Mouse (Mus musculus): Measurements from ENCODE around the gene Fancg. TPM values are rescaled to one million over a fixed set of nuclear protein-coding genes. Genes with fewer than 3 reads are reported as not detected.
A peak's percentile ranks its signal among the peaks of the same experiment; 100 is the strongest.

The Fancg gene
- polyA plus RNA-seq, 1 experiment from 2014 or later: 5.2 TPM

DNA sequence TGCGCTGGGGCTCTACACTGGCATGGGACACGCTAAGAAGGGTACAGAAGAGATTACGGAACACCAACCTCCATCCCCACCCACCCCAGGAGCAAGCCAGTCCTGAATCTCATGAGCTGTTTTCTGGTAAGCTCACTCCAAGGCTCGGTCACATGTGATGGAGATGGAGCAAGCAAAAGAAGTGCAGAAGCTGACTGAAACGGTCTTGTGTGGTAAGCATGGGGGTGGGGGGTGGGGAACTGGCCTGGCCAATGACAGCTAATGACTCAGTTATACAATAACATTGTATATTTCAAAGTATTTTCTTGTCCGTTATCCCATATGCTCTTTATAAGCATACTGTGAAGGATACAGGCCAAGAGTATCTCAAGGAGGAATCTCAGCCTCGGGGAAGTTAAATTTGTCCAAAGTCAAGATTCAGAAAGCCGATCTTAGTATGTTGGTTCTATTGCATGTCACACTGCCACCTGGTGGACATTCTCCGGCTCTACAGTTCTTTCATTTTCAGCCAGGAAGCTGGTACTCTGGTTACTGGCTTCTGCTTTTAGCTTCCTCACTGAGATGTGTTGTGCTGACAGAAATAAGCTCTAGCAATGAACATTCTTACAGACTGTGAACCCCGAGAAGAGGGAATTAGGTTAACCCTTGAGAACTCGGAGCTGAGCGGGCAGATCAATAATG, 45.1 kb downstream of the Fancg start:
- no peaks in the 10 kb centered on the region for H3K4me1 ChIP-seq (replicated peaks; ENCODE audit: control insufficient read depth, insufficient read depth, low read length)
- no peak overlapping the region for H3K9ac ChIP-seq (ENCODE audit: low read depth, low read length)
- H3K27me3 ChIP-seq (replicated peaks; ENCODE audit: control insufficient read depth, insufficient read depth, low read length): peaks cover 6% of the 10 kb centered on the region; the same call in 1 of the 2 replicates
- no peaks in the 10 kb centered on the region for H3K9me3 ChIP-seq (ENCODE audit: control insufficient read depth)
- no peak for ATAC-seq
- WGBS: 15% methylated on average over 12 of the region's 12 CpGs
- H3K27ac ChIP-seq (ENCODE audit: low read depth, low read length): no peak overlapping the region
- peak; percentile 90 for TF ChIP-seq CTCF (IDR thresholded peaks at IDR 0.05; ENCODE audit: low read depth)
- H3K4me3 ChIP-seq (ENCODE audit: low read depth, low read length): 0 out of 2 replicates have a peak overlapping the region, but pooled peaks have one; percentile 12
- no peaks in the 10 kb centered on the region for H3K36me3 ChIP-seq (ENCODE audit: control insufficient read depth, insufficient read depth)
- H3K4me2 ChIP-seq (replicated peaks; ENCODE audit: low read depth): peak overlapping the region; percentile 37; the same call in 1 of the 2 replicates

DNA sequence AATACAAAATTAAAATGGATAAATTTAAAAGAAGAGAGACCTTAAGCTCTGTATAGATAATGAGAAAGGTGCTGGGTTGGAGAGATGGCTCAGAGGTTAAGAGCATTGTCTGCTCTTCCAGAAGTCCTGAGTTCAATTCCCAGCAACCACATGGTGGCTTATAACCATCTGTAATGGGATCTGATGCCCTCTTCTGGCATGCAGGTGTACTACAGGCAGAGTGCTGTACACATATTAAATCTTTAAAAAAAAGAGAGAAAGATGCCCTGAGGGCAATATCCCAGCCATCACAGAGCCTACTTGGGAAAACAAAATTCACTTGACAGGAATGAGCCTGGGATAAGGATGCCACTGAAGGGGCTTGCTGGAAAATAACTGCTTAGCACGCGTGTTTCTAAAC, 46.8 kb downstream of the Fancg start:
- no peak for ATAC-seq
- Histone ChIP-seq H3K4me3 (ENCODE audit: low read depth, low read length) (no peak overlapping the region), H3K9ac (ENCODE audit: low read depth, low read length) (no peak overlapping the region), H3K4me2 (replicated peaks; ENCODE audit: low read depth) (no peak overlapping the region), H3K4me1 (replicated peaks; ENCODE audit: control insufficient read depth, insufficient read depth, low read length) (no peaks in the 10 kb centered on the region), H3K27me3 (replicated peaks; ENCODE audit: control insufficient read depth, insufficient read depth, low read length) (peaks cover 6% of the 10 kb centered on the region; the same call in 1 of the 2 replicates), H3K27ac (ENCODE audit: low read depth, low read length) (no peak overlapping the region), H3K9me3 (ENCODE audit: control insufficient read depth) (no peaks in the 10 kb centered on the region), H3K36me3 (ENCODE audit: control insufficient read depth, insufficient read depth) (no peaks in the 10 kb centered on the region; the same call in 1 of the 2 replicates)
- 94% methylated on average over 2 of the region's 2 CpGs for WGBS
- peak; percentile 47 for TF ChIP-seq CTCF (IDR thresholded peaks at IDR 0.05; ENCODE audit: low read depth)

DNA sequence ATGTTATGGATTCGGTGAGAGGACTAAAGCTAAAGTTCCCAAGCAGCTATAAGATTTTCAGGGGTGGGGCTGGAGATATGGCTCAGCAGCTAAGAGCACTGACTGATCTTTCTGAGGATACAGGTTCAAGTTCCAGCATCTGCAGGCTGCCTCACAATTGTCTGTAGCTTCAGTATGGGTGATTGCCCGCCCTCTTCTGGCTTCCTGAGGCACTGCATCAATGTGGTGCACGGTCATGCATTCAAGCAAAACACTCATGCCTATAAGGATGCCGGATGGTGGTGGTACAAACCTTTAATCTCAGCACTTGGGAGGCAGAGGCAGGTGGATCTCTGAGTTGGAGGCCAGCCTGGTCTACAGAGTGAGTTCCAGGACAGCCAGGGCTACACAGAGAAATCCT, 48.7 kb downstream of the Fancg start:
- no peak for ATAC-seq
- H3K9me3 ChIP-seq (ENCODE audit: control insufficient read depth): no peaks in the 10 kb centered on the region
- H3K36me3 ChIP-seq (ENCODE audit: control insufficient read depth, insufficient read depth): peaks cover 18% of the 10 kb centered on the region
- WGBS: 28% methylated on average over 4 of the region's 4 CpGs
- H3K4me3 ChIP-seq (ENCODE audit: low read depth, low read length): no peak overlapping the region
- no peak overlapping the region for H3K4me2 ChIP-seq (replicated peaks; ENCODE audit: low read depth)
- peak; percentile 83 for TF ChIP-seq CTCF (IDR thresholded peaks at IDR 0.05; ENCODE audit: low read depth)
- H3K4me1 ChIP-seq (replicated peaks; ENCODE audit: control insufficient read depth, insufficient read depth, low read length): no peaks in the 10 kb centered on the region
- H3K9ac ChIP-seq (ENCODE audit: low read depth, low read length): no peak overlapping the region
- peaks cover 6% of the 10 kb centered on the region; the same call in 1 of the 2 replicates for H3K27me3 ChIP-seq (replicated peaks; ENCODE audit: control insufficient read depth, insufficient read depth, low read length)
- no peak overlapping the region for H3K27ac ChIP-seq (ENCODE audit: low read depth, low read length)

DNA sequence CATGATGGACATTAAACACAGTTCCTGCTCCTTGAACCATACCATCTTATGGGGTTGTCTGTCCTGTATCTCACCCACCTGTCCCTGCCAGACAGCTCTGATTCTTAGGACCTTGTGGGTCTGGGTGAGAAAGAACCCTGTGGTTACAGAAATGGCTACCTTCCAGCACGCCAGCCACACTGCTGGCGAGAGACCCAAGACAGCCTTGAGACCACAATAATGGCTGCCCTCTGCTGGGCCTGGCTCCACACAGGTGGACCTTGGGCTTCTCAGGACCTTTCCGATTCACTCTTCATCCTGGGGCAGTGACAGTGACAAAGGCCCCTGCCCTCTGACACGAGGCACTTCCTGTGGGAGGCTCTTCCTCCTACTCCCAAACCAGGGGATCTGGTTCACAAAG, 50.9 kb downstream of the Fancg start:
- peaks cover 21% of the 10 kb centered on the region for H3K36me3 ChIP-seq (ENCODE audit: control insufficient read depth, insufficient read depth)
- H3K9ac ChIP-seq (ENCODE audit: low read depth, low read length): no peak overlapping the region
- no peak overlapping the region for H3K27ac ChIP-seq (ENCODE audit: low read depth, low read length)
- 0 out of 2 replicates have a peak, but pooled peaks cover 3% of the 10 kb centered on the region for H3K27me3 ChIP-seq (replicated peaks; ENCODE audit: control insufficient read depth, insufficient read depth, low read length)
- H3K4me1 ChIP-seq (replicated peaks; ENCODE audit: control insufficient read depth, insufficient read depth, low read length): no peaks in the 10 kb centered on the region
- ATAC-seq: no peak
- H3K9me3 ChIP-seq (ENCODE audit: control insufficient read depth): no peaks in the 10 kb centered on the region
- no peak overlapping the region for H3K4me3 ChIP-seq (ENCODE audit: low read depth, low read length)
- no peak overlapping the region for H3K4me2 ChIP-seq (replicated peaks; ENCODE audit: low read depth)
- TF ChIP-seq CTCF (IDR thresholded peaks at IDR 0.05; ENCODE audit: low read depth): no peak
- 64% methylated on average over 4 of the region's 4 CpGs for WGBS

DNA sequence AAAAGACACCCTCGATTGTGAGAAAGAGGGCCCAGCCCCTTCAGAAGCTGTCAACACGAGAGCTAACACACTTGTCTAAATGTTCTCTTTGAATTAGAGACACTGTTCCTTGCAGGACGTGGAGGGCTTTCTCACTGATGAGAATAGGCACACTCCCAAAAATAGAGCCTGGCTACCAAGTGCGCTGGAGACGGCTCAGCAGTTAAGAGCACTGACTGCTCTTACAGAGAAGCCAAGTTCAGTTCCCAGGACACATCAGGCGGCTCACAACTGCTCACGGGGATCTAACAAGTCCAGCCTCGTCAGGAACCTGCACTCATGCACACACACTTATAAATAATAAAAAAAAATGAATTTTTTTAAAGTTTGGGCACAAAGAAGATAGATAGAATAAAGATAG, 51.4 kb downstream of the Fancg start:
- WGBS: 73% methylated on average over 8 of the region's 8 CpGs
- H3K27me3 ChIP-seq (replicated peaks; ENCODE audit: control insufficient read depth, insufficient read depth, low read length): 0 out of 2 replicates have a peak, but pooled peaks cover 2% of the 10 kb centered on the region
- ATAC-seq: no peak
- H3K4me3 ChIP-seq (ENCODE audit: low read depth, low read length): no peak overlapping the region
- no peak for TF ChIP-seq CTCF (IDR thresholded peaks at IDR 0.05; ENCODE audit: low read depth)
- H3K4me2 ChIP-seq (replicated peaks; ENCODE audit: low read depth): no peak overlapping the region
- H3K4me1 ChIP-seq (replicated peaks; ENCODE audit: control insufficient read depth, insufficient read depth, low read length): no peaks in the 10 kb centered on the region
- peaks cover 21% of the 10 kb centered on the region for H3K36me3 ChIP-seq (ENCODE audit: control insufficient read depth, insufficient read depth)
- H3K9ac ChIP-seq (ENCODE audit: low read depth, low read length): no peak overlapping the region
- no peaks in the 10 kb centered on the region for H3K9me3 ChIP-seq (ENCODE audit: control insufficient read depth)
- no peak overlapping the region for H3K27ac ChIP-seq (ENCODE audit: low read depth, low read length)

DNA sequence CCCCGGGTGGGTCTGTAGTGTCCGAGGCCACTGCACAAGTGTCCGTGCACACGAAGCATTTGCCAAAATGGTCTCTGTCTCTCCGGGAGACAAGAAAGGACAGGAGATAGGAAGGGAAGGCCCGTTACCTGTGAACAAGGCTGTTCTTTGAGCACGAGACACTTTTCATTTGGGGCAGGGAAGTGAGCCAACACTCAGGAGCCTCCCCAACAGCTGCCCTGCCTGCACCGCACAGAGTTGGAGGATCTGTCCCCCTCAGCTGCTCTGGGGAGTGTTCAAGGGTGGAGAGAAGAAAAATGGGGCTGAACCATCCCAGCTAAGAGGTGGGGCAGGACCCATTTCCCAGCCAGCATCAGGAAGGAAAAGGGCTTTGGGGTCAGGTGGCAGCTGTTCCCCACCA, 52.3 kb downstream of the Fancg start:
- no peak overlapping the region for H3K4me2 ChIP-seq (replicated peaks; ENCODE audit: low read depth)
- H3K4me3 ChIP-seq (ENCODE audit: low read depth, low read length): no peak overlapping the region
- H3K36me3 ChIP-seq (ENCODE audit: control insufficient read depth, insufficient read depth): peaks cover 21% of the 10 kb centered on the region
- no peak overlapping the region for H3K27ac ChIP-seq (ENCODE audit: low read depth, low read length)
- H3K9ac ChIP-seq (ENCODE audit: low read depth, low read length): no peak overlapping the region
- H3K27me3 ChIP-seq (replicated peaks; ENCODE audit: control insufficient read depth, insufficient read depth, low read length): no peaks in the 10 kb centered on the region
- no peaks in the 10 kb centered on the region for H3K9me3 ChIP-seq (ENCODE audit: control insufficient read depth)
- no peak for TF ChIP-seq CTCF (IDR thresholded peaks at IDR 0.05; ENCODE audit: low read depth)
- H3K4me1 ChIP-seq (replicated peaks; ENCODE audit: control insufficient read depth, insufficient read depth, low read length): no peaks in the 10 kb centered on the region
- WGBS: 89% methylated on average over 8 of the region's 8 CpGs
- ATAC-seq: no peak

Measured in intestine, postnatal 0 days (tissue).